Mouse (Mus musculus) lung, postnatal 10 days (tissue): ENCODE results near the gene Trip6.
"Not testable (repeated sequence)": the region's sequence is repeated elsewhere in the genome, so short reads cannot be mapped to it uniquely, and the experiment has no call there.

Source experiments
- DNase-seq: peaks from one replicate; pipeline ENCODE4 v3.0.0; 2021

Gene Trip6

GRCm38 (mm10) chr5:137295712-137296111, 18.5 kb downstream of the Trip6 start:
- DNase-seq: no peak

DNA sequence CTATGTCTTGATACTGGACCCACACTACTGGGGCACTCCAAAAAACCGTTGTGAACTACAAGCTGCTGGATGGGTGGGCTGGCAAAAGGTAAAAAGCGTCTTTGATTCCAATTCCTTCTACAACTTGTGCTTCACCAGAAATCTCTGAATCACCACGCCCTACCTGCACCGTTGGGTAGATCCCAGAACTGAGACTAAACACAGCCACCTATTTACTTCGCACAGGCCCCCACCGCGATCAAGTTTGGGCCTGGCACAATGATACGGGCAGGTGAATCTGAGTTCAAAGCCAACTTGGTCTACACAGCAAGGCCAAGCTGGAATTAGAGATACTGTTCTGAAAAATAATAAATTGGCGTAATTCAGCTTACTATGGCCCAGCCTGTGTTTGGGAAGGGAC, 18.9 kb downstream of the Trip6 start:
- DNase-seq: no peak

GRCm38 (mm10) chr5:137294744-137295093, 19.5 kb downstream of the Trip6 start:
- DNase-seq: peak; percentile 33

GRCm38 (mm10) chr5:137293839-137294743, 20.1 kb downstream of the Trip6 start, which contains the start of gene Ufsp1:
Gene Ufsp1 (plus strand): TSS chr5:137294629.
- peak; percentile 97 for DNase-seq

GRCm38 (mm10) chr5:137293282-137293681, 20.9 kb downstream of the Trip6 start:
- peak; percentile 85 for DNase-seq

GRCm38 (mm10) chr5:137291381-137291926, 22.8 kb downstream of the Trip6 start:
- no peak for DNase-seq

GRCm38 (mm10) chr5:137290677-137291076, 23.5 kb downstream of the Trip6 start:
- DNase-seq: peak; percentile 79

GRCm38 (mm10) chr5:137289591-137290365, 24.4 kb downstream of the Trip6 start:
- no peak for DNase-seq

DNA sequence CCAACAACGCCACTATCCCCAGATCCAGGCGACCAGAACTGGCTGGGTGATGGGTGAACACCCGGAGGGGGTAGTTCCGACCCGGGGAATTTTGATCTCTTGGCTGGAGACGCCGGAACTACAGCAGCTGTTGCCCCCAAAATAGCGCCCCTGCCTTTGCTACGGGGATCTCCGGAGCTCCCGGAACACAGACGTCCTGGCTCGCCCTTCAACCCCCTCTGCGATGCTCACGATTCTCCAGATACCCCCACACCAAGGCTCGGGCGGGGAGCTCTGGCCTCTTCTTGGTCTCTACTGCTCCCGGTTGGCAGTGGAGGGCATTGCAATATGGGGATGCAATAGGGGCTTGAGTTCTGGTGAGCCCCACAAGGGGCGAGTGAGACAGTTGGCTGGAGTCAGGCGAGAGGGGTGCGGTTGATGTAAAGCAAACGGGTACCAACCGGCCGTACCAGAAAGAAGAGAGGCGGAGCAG, 25.2 kb downstream of the Trip6 start:
- DNase-seq: peak; percentile 70

DNA sequence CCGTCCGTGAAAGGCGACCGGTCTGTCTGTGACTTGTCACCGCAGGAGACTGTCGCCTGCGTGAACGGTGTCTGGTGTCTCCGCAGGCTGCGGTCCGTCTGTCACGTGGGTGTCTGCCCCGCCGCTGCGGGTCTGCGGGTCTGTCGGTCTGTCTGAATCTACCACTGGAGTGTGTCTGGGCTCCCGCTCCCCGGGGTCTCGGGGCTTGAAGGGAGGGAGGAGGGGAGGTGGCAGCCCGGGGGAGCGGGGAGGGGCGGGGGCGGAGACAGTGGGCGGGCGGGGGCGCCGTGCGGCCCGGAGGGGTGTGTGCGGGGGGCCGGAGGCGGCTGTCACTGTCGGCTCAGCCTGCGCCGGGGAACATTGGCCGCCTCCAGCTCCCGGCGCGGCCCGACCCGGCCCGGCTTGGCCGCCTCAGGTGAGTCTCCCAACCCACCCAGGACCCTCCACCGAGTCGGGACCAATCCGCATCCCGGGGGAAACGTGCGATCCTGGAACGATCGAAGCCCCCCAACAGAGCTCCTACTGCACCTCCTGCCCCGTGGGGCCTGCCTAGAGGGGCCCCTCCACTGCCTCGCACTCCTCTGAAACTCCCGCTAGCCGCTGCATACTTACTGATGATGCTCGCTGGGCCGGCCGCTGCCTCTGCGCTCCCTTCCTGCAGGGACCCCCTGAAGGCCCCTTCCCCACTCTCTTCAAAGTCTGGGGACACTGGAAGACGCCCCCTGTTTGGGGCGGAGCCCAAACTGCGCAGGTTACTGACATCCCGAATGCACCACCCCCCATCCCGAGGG, 26.1 kb downstream of the Trip6 start:
- DNase-seq: peak; percentile 31

- peak; percentile 36 for DNase-seq
These were observed 26.9 kb downstream of the Trip6 start, which contains the start of gene Ache for GRCm38 (mm10) chr5:137287032-137287952. Gene Ache (plus strand): TSS chr5:137287519.

GRCm38 (mm10) chr5:137286655-137287031, 27.6 kb downstream of the Trip6 start:
- peak; percentile 93 for DNase-seq

- DNase-seq: no peak
These were observed 28.2 kb downstream of the Trip6 start for GRCm38 (mm10) chr5:137285986-137286385.

- peak; percentile 71 for DNase-seq
These were observed 29.2 kb downstream of the Trip6 start for GRCm38 (mm10) chr5:137285045-137285444.

- not testable (repeated sequence) for DNase-seq
These were observed 29.8 kb downstream of the Trip6 start for GRCm38 (mm10) chr5:137284411-137284810.

DNA sequence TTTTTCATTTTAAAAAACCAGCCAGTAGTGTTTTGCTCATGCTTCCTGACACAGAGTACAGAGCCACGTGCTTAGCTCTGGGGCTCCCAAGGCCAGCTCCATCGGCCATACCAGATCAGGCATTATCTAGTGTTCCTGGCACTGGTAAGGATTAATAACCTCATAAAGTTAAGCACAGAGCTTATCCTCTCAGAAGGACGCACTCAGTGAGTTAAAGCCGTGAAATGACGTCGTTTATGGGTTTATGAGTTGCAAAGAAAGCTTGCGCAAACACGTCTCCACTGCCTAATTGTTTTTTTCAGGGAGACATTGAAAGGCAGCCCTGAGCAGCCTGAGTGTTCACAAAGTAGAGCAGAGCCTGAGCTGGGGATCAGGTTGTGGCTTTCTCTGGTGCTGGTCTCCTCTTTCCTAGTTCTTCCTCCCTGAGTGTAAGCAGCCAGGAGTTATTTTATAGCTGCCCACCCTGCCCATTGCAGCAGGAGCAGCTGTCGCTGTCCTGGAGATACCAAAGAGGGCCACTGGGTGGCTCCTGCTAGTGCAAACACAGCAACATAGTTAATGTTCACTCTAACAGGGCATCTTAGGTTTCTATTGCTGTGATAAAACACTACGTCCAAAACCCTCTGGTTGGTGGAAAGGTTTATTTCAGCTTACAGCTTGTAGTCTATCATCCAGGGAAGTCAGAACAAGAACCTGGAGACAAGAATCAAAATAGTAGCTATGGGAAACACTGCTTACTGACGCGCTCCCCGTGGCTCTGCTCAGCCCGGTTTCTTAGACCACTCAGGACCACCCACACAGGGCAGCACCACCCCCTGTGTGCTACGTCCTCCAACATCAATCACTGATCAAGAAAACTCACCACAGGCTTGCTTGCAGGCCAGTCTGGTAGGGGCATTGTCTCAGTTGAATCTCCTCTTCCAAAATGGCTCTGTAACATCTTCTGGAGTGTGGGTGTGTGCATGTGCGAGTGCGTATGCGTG, 36.6 kb downstream of the Trip6 start:
- DNase-seq: peak; percentile 61

DNA sequence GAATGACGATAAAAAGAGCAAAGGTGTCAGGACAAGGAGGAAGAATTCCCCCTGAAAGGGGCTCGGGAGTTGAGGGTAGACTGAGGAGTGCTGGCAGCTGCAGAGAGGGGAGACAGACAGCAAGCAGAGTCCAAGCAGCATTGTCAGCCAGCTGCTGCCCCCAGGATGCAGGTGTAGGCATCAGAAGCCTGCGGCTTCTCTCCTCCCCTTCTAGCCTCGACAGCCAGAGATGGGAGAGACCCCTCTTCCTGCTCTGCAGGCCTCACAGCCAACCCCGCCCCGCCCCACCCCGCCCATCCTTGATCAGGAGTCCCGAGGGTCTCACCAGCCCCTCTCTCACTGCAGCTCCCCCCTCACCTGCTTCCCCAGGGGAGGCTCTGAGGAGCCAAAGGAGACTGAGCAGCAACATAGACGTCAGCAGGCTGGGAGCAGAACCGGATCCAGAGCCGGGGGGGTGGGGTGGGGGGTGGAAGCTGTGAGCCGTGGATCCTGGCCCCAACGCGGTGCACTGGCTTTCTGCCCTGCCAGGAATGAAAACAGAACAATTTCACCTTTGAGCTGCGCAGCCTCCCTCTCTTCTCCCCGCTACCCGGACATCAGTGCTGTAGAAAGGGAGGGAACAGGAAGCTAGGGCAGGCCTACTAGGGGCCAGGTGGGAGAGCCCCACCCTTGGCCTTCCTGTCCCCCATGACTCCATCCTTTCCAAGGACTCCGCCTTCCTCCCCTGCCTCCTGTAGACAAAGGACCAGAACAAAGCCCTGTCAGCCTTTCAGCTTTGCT, 45.9 kb downstream of the Trip6 start:
- no peak for DNase-seq

- DNase-seq: no peak
These were observed 49.4 kb downstream of the Trip6 start for GRCm38 (mm10) chr5:137264787-137265186.
